Mouse (Mus musculus) CD8-positive naive resting alpha-beta T cell, adult 57 days (primary cell): ENCODE measurements around the gene Zbtb49. TPM values are rescaled to one million over a fixed set of nuclear protein-coding genes. Genes with fewer than 3 reads are reported as not detected.

Experiments used
- total RNA-seq: library from RNA; stranded (reverse); gene quantifications from one replicate; pipeline ENCODE4 v1.2.4, GENCODE M21; 2023

Gene Zbtb49
- 17.9 TPM for total RNA-seq

GRCm38 (mm10) chr5:38220328-38220912 lies at the start of gene Zbtb49, which contains the start of gene Lyar:
Gene Zbtb49 (minus strand): TSS chr5:38220457.
Gene Lyar (plus strand): TSS chr5:38220470.

GRCm38 (mm10) chr5:38260107-38260682 lies 39.9 kb upstream of the Zbtb49 start, which contains the start of gene Tmem128:
Gene Tmem128 (plus strand): TSS chr5:38260185.

GRCm38 (mm10) chr5:38159634-38160413 lies 60.4 kb downstream of the Zbtb49 start, which contains the start of gene Nsg1:
Gene Nsg1 (minus strand): TSS chr5:38159907.

Other genes with a start within 250 kb of the Zbtb49 start
- gene Stx18, start 181.7 kb downstream of the Zbtb49 start, total RNA-seq: 24.7 TPM
- not detected for gene Nsg1, start 60.5 kb downstream of the Zbtb49 start, total RNA-seq
- gene Lyar, start within 50 bp of the Zbtb49 start, total RNA-seq: 32.1 TPM
- 81.9 TPM for gene Tmem128, start 39.7 kb upstream of the Zbtb49 start, total RNA-seq
- not detected for gene Otop1, start 55.5 kb upstream of the Zbtb49 start, total RNA-seq
- 0.15 TPM for gene Drd5, start 98.9 kb upstream of the Zbtb49 start, total RNA-seq